Mouse (Mus musculus) left cerebral cortex, postnatal 10 days (tissue): ENCODE measurements around the gene Igdcc4. TPM values are rescaled to one million over a fixed set of nuclear protein-coding genes. Genes with fewer than 3 reads are reported as not detected.

Experiments
- DNase-seq, 2 experiments: peaks; one replicate each; pipeline ENCODE4 v3.0.0; 2021 to 2022; ENCODE audit warnings: low spot score in 2 of 2, mixed read lengths in 1 of 2; ENCODE audit errors: extremely low spot score in 1 of 2
- intact Hi-C: fragments of 180-260 bp; cut with DNase I; formaldehyde crosslinking; loops from one replicate; pipeline ENCODE4 v1.15.1; 2025
- total RNA-seq, 2 experiments: library from RNA; stranded (reverse); gene quantifications; 2 replicates each; pipeline ENCODE4 v1.2.3; 2021

Gene Igdcc4
- total RNA-seq, 2 experiments from 2014 or later: 25.5 to 29.2 TPM

GRCm38 (mm10) chr9:65177912-65178311 is 76.6 kb downstream of the Igdcc4 start:
- DNase-seq: no peak
- intact Hi-C loops: no loop called here

GRCm38 (mm10) chr9:65178336-65179213 is 77.3 kb downstream of the Igdcc4 start:
- DNase-seq: peak in 1 of 2 experiments; percentile 27

GRCm38 (mm10) chr9:65179817-65180624 is 78.7 kb downstream of the Igdcc4 start:
- intact Hi-C loops: no loop called here

More at GRCm38 (mm10) chr9:65178336-65179213, 77.3 kb downstream of the Igdcc4 start:
- intact Hi-C loops: no loop called here

More at GRCm38 (mm10) chr9:65179817-65180624, 78.7 kb downstream of the Igdcc4 start:
- DNase-seq: no peak

Other genes with a start within 250 kb of the Igdcc4 start
- gene Slc24a1, start 149.9 kb upstream of the Igdcc4 start, total RNA-seq: under 1 TPM in 1 of 2 experiments, not detected in 1; 0.21 TPM
- 10 to 100 TPM; 19.7 to 22.0 TPM for gene Ints14, start 140.6 kb upstream of the Igdcc4 start, total RNA-seq
- 100 to 1,000 TPM; 158 to 170 TPM for gene Hacd3, start 79.8 kb upstream of the Igdcc4 start, total RNA-seq
- 100 to 1,000 TPM; 128 to 131 TPM for gene Dpp8, start 69.1 kb upstream of the Igdcc4 start, total RNA-seq
- gene Igdcc3, start 39.7 kb downstream of the Igdcc4 start, total RNA-seq: 1 to 10 TPM; 2.5 to 4.2 TPM
- gene Parp16, start 93.9 kb downstream of the Igdcc4 start, total RNA-seq: 1 to 10 TPM; 4.1 to 4.6 TPM
- under 1 TPM; 0.08 to 0.09 TPM for gene Cilp, start 163.7 kb downstream of the Igdcc4 start, total RNA-seq
- 10 to 100 TPM; 25.3 to 25.4 TPM for gene Clpx, start 192.8 kb downstream of the Igdcc4 start, total RNA-seq
- 10 to 100 TPM; 23.1 to 23.7 TPM for gene Pdcd7, start 244.6 kb downstream of the Igdcc4 start, total RNA-seq